Mouse (Mus musculus) CH12.LX (cell line): Measurements from ENCODE around the gene Hacd1. TPM values are rescaled to one million over a fixed set of nuclear protein-coding genes. Genes with fewer than 3 reads are reported as not detected.

Experiments used
- DNase-seq: peaks from one replicate; pipeline ENCODE4 v3.0.0-alpha.2; 2013; ENCODE audit errors: extremely low read depth
- H3K27ac ChIP-seq: 2 replicates; pipeline ENCODE4 v1.5.1; 2012; ENCODE audit warnings: low read depth, mild to moderate bottlenecking, control low read depth, moderate library complexity; ENCODE audit not compliant: insufficient read depth
- H3K27me3 ChIP-seq: replicated peaks from 2 replicates; pipeline ENCODE3; 2012; ENCODE audit warnings: inconsistent platforms
- H3K36me3 ChIP-seq, 2 experiments: replicated peaks in 1 of 2; 2 replicates each; pipeline versions ENCODE3 to v1.6.1; 2012; ENCODE audit warnings: inconsistent platforms in 1 of 2, low read length in 1 of 2, mild to moderate bottlenecking in 1 of 2, mixed read lengths in 1 of 2, moderate library complexity in 1 of 2; ENCODE audit not compliant: control insufficient read depth in 1 of 2, insufficient read depth in 1 of 2
- H3K4me1 ChIP-seq, 2 experiments: 2 replicates each; pipeline ENCODE4 v1.6.1; 2012; ENCODE audit warnings: inconsistent platforms in 1 of 2, moderate library complexity in 1 of 2; ENCODE audit not compliant: insufficient read depth in 2 of 2, control insufficient read depth in 1 of 2
- H3K4me2 ChIP-seq: 2 replicates; pipeline ENCODE4 v1.6.1; 2012; ENCODE audit warnings: low read depth, mild to moderate bottlenecking, control low read depth; ENCODE audit not compliant: poor library complexity, insufficient read depth, severe bottlenecking
- H3K4me3 ChIP-seq, 3 experiments: fragments of 150-350 bp in 1 of 3; sonication (generic) in 1 of 3; replicated peaks in 1 of 3; 2 replicates each; pipeline versions ENCODE3 to v1.5.1; 2011 to 2012; ENCODE audit warnings: low read depth in 2 of 3, low read length in 2 of 3, mild to moderate bottlenecking in 2 of 3, moderate library complexity in 2 of 3, control low read depth in 1 of 3, improper control_type of control experiment in 1 of 3, inconsistent platforms in 1 of 3, mixed read lengths in 1 of 3; ENCODE audit not compliant: poor library complexity in 1 of 3
- H3K79me2 ChIP-seq: replicated peaks from 2 replicates; pipeline ENCODE4 v1.6.1; 2012; ENCODE audit warnings: mild to moderate bottlenecking, moderate library complexity; ENCODE audit not compliant: control insufficient read depth, poor library complexity, insufficient read depth, severe bottlenecking; ENCODE audit errors: extremely low read depth
- H3K9ac ChIP-seq: 2 replicates; pipeline ENCODE4 v1.6.1; 2012; ENCODE audit warnings: low read depth, mild to moderate bottlenecking, control low read depth, moderate library complexity; ENCODE audit not compliant: insufficient read depth
- H3K9me3 ChIP-seq: replicated peaks from 2 replicates; pipeline ENCODE3; 2012; ENCODE audit warnings: low read length, inconsistent platforms, mixed read lengths
- CTCF ChIP-seq, 2 experiments: IDR thresholded peaks in 1 of 2; conservative IDR thresholded peaks in 1 of 2; 2 replicates each; pipeline ENCODE4 v1.5.1; 2011 to 2012; ENCODE audit warnings: low read depth in 2 of 2, low read length in 2 of 2, improper control_type of control experiment in 1 of 2, inconsistent platforms in 1 of 2, mild to moderate bottlenecking in 1 of 2, moderate library complexity in 1 of 2
- IRF4 ChIP-seq: IDR thresholded peaks from 2 replicates; pipeline ENCODE4 v1.6.1; 2014; ENCODE audit warnings: low read depth, mild to moderate bottlenecking, inconsistent platforms, low read length, improper control_type of control experiment
- MYC ChIP-seq: IDR thresholded peaks from 2 replicates; pipeline ENCODE4 v1.6.1; 2011; ENCODE audit warnings: low read depth, mild to moderate bottlenecking, improper control_type of control experiment, low read length
- PAX5 ChIP-seq: IDR thresholded peaks from 2 replicates; pipeline ENCODE4 v1.6.1; 2012; ENCODE audit warnings: low read length, inconsistent platforms, mixed read lengths
- POLR2A ChIP-seq: IDR thresholded peaks from 2 replicates; pipeline ENCODE4 v1.6.1; 2011; ENCODE audit warnings: low read depth, mild to moderate bottlenecking, improper control_type of control experiment, low read length
- RAD21 ChIP-seq: IDR thresholded peaks from 2 replicates; pipeline ENCODE4 v1.6.1; 2011; ENCODE audit warnings: low read depth, mild to moderate bottlenecking, low read length, improper control_type of control experiment, moderate library complexity
- SIN3A ChIP-seq: IDR thresholded peaks from 2 replicates; pipeline ENCODE4 v1.6.1; 2012; ENCODE audit warnings: low read length, improper control_type of control experiment, inconsistent platforms
- SMC3 ChIP-seq: IDR thresholded peaks from 2 replicates; pipeline ENCODE4 v1.6.1; 2011; ENCODE audit warnings: low read depth, low read length, improper control_type of control experiment
- ZC3H11A ChIP-seq: IDR thresholded peaks from 2 replicates; pipeline ENCODE4 v1.6.1; 2012; ENCODE audit warnings: low read depth, mild to moderate bottlenecking, inconsistent platforms, low read length, improper control_type of control experiment
- dilution Hi-C: fragments of 300-500 bp; cut with MboI; formaldehyde crosslinking; loops from 2 replicates; pipeline ENCODE4 v1.14.3; 2020; ENCODE audit warnings: low sequenced_read_pairs; ENCODE audit not compliant: extremely low pct_unique_long_range_greater_than_20kb, extremely low pct_ligation_motif_present
- in situ Hi-C: fragments of 300-500 bp; cut with MboI; formaldehyde crosslinking; loops from 3 replicates; pipeline ENCODE4 v1.14.3; 2019; ENCODE audit warnings: low sequenced_read_pairs, low pct_ligation_motif_present, low pct_unique_long_range_greater_than_20kb, mixed read lengths
- polyA plus RNA-seq: library from polyadenylated mRNA; unstranded; fragments of >175 nt; gene quantifications from 2 replicates; pipeline ENCODE4 v1.2.1, GENCODE M21; 2012; ENCODE audit warnings: low read depth; ENCODE audit not compliant: insufficient read length
- total RNA-seq, 2 experiments: library from RNA; depleted of rRNA; stranded (reverse); fragments of 300-350 nt in 1 of 2; fragments of >200 nt in 1 of 2; gene quantifications; 2 replicates each; pipeline ENCODE4 v1.2.3; 2012 to 2014

Hacd1 gene
- total and polyA plus RNA-seq, 3 experiments, result 18.3 to 55.4 (median 28.5) TPM

GRCm38 (mm10) chr2:13806120-13806519, 249.8 kb downstream of the Hacd1 start:
- Histone ChIP-seq H3K36me3 (no peaks in the 10 kb centered on the region), H3K4me3 (no peak overlapping the region), H3K27me3 (peaks cover 1% of the 10 kb centered on the region), H3K9me3 (no peaks in the 10 kb centered on the region), H3K27ac (no peak overlapping the region), H3K4me1 (no peaks in the 10 kb centered on the region), H3K9ac (no peak overlapping the region), H3K4me2 (no peak overlapping the region), H3K79me2 (no peaks in the 10 kb centered on the region)
- no peak for TF ChIP-seq PAX5
- peak; percentile 58 for TF ChIP-seq RAD21
- TF ChIP-seq POLR2A, result no peak
- TF ChIP-seq CTCF (conservative IDR thresholded peaks at IDR 0.05 in 1 of 2, IDR thresholded peaks at IDR 0.05 in 1 of 2; ENCODE audit: low read depth in 2 of 2, low read length in 2 of 2), result peak in 1 of 2 experiments; percentile 57; a peak in 2 of 4 replicates
- TF ChIP-seq MYC, result 0 out of 2 replicates have a peak, but pooled peaks have one; percentile 24
- no peak for TF ChIP-seq SIN3A
- TF ChIP-seq SMC3, result peak; percentile 49
- no peak for DNase-seq
- dilution Hi-C loops (no loop called here), in situ Hi-C loops (no loop called here)

DNA sequence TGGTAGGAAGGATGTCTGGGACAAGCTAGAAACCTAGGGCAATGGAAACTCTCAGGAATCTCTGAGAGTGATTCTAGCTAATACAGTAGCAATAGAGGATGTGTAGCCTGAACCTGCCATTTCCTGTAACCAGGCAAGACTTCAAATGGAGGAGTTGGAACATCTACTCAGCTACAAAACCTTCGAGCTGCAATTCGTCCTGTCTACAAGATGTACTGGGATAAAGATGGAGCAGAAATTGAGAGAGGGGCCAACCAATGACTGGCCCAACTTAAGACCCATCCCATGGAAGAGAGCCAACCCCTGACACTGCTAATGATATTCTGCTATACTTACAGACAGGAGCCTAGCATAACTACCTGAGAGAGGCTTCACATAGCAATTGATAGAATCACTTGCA, 255.3 kb downstream of the Hacd1 start:
- Histone ChIP-seq H3K9ac (no peak overlapping the region), H3K4me3 (no peak overlapping the region), H3K4me1 (no peaks in the 10 kb centered on the region), H3K4me2 (no peak overlapping the region), H3K27ac (no peak overlapping the region), H3K9me3 (no peaks in the 10 kb centered on the region), H3K27me3 (peaks cover 1% of the 10 kb centered on the region), H3K36me3 (no peaks in the 10 kb centered on the region), H3K79me2 (no peaks in the 10 kb centered on the region)
- TF ChIP-seq ZC3H11A, result no peak
- no peak for TF ChIP-seq IRF4
- no peak for DNase-seq
- in situ Hi-C loops, result no loop called here
- dilution Hi-C loops, result no loop called here

Other genes starting within 250 kb of the Hacd1 start
- gene Stam, start 18.0 kb upstream of the Hacd1 start, total RNA-seq (2012; rRNA removed), result 15.1 and 17.3 TPM in 2 replicates
- 21.4 and 25.3 TPM in 2 replicates for gene Stam, start 18.0 kb upstream of the Hacd1 start, total RNA-seq (2014; rRNA removed)
- gene Stam, start 18.0 kb upstream of the Hacd1 start, polyA plus RNA-seq, result 11.6 and 13.5 TPM in 2 replicates
- gene Tmem236, start 118.4 kb upstream of the Hacd1 start, total RNA-seq (2012; rRNA removed), result not detected in 2 replicates
- 0.05 TPM in 1 of 2 replicates, not detected in the other for gene Tmem236, start 118.4 kb upstream of the Hacd1 start, total RNA-seq (2014; rRNA removed)
- gene Tmem236, start 118.4 kb upstream of the Hacd1 start, polyA plus RNA-seq, result not detected in 2 replicates
- gene Mrc1, start 173.3 kb upstream of the Hacd1 start, total RNA-seq (2012; rRNA removed), result 0.13 and 0.17 TPM in 2 replicates
- gene Mrc1, start 173.3 kb upstream of the Hacd1 start, total RNA-seq (2014; rRNA removed), result 0.66 and 0.89 TPM in 2 replicates
- 0.73 and 0.89 TPM in 2 replicates for gene Mrc1, start 173.3 kb upstream of the Hacd1 start, polyA plus RNA-seq